Mouse (Mus musculus) E14TG2a.4 (cell line): ENCODE results near the gene Nptx2.

Experiments
- CTCF ChIP-seq: conservative IDR thresholded peaks from 2 replicates; pipeline ENCODE4 v1.5.1; 2014; ENCODE audit warnings: low read length
- NANOG ChIP-seq: IDR thresholded peaks from 2 replicates; pipeline ENCODE4 v1.6.1; 2014; ENCODE audit warnings: borderline replicate concordance, low read length, mixed read lengths

GRCm38 (mm10) chr5:144506689-144507552, 38.8 kb upstream of the Nptx2 start:
- TF ChIP-seq CTCF (no peak), NANOG (no peak)
